Mouse (Mus musculus) frontal cortex, postnatal 10 days (tissue): ENCODE results near the gene Aip.

Experiments used
- DNase-seq, 2 experiments: peaks; one replicate each; pipeline ENCODE4 v3.0.0; 2022; ENCODE audit warnings: low spot score in 2 of 2, mixed read lengths in 1 of 2

Gene Aip

GRCm38 (mm10) chr19:4125741-4126696, at the start of gene Aip:
Aip (minus strand) TSS chr19:4125858.
- DNase-seq, result peak; percentile 98

- no peak for DNase-seq
These were observed 47.3 kb upstream of the Aip start for GRCm38 (mm10) chr19:4172925-4173324.

GRCm38 (mm10) chr19:4171393-4172290, 46.0 kb upstream of the Aip start:
- no peak for DNase-seq

GRCm38 (mm10) chr19:4170723-4171392, 45.2 kb upstream of the Aip start:
- DNase-seq, result no peak

- DNase-seq, result no peak
These were observed 44.2 kb upstream of the Aip start for GRCm38 (mm10) chr19:4169810-4170209.

GRCm38 (mm10) chr19:4169378-4169784, 43.7 kb upstream of the Aip start:
- DNase-seq, result peak; percentile 99 to 100

- DNase-seq, result no peak
These were observed 41.2 kb upstream of the Aip start for GRCm38 (mm10) chr19:4166678-4167476.

GRCm38 (mm10) chr19:4164721-4165120, 39.1 kb upstream of the Aip start:
- no peak for DNase-seq

- no peak for DNase-seq
These were observed 38.4 kb upstream of the Aip start for GRCm38 (mm10) chr19:4164100-4164499.

GRCm38 (mm10) chr19:4163543-4163887, 37.9 kb upstream of the Aip start:
- no peak for DNase-seq

GRCm38 (mm10) chr19:4162646-4163542, 37.2 kb upstream of the Aip start, which contains the start of gene Rps6kb2:
Rps6kb2 (minus strand) TSS chr19:4163354.
- peak; percentile 94 to 97 for DNase-seq

GRCm38 (mm10) chr19:4159049-4159448, 33.4 kb upstream of the Aip start:
- DNase-seq, result no peak

GRCm38 (mm10) chr19:4156771-4157170, 31.1 kb upstream of the Aip start:
- DNase-seq, result peak in 1 of 2 experiments; percentile 12

- DNase-seq, result peak in 1 of 2 experiments; percentile 6
These were observed 30.5 kb upstream of the Aip start for GRCm38 (mm10) chr19:4156073-4156579.

- DNase-seq, result peak in 1 of 2 experiments; percentile 5
These were observed 29.8 kb upstream of the Aip start for GRCm38 (mm10) chr19:4155223-4156072.

- peak in 1 of 2 experiments; percentile 5 for DNase-seq
These were observed 29.0 kb upstream of the Aip start for GRCm38 (mm10) chr19:4154437-4155222.

- DNase-seq, result no peak
These were observed 27.6 kb upstream of the Aip start, which contains the start of gene Ptprcap for GRCm38 (mm10) chr19:4153232-4153654. Ptprcap (plus strand) TSS chr19:4153604.
